Mouse (Mus musculus) heart, postnatal 10 days (tissue): ENCODE measurements at regions not wholly inside any gene's neighbourhood (a gene's known extent, or its start where the extent isn't known, plus 50 kb on each side); places are given as distances from the start of the nearest gene placed in this dataset.

Experiments used
- DNase-seq, 2 experiments: peaks; one replicate each; pipeline ENCODE4 v3.0.0; 2021
- intact Hi-C: fragments of 180-260 bp; cut with DNase I; formaldehyde crosslinking; loops from one replicate; pipeline ENCODE4 v1.15.1; 2025

GRCm38 (mm10) chr11:114283208-114283607 lies 216.4 kb upstream of the Sdk2 start:
- peak; percentile 59 to 77 for DNase-seq
- intact Hi-C loops, result loop anchor here (1.0 to 2.0 kb wide), 4 partner anchors 78 to 418 kb away; no protein-coding TSS in a partner anchor

GRCm38 (mm10) chr11:114282566-114282965 lies 215.7 kb upstream of the Sdk2 start:
- intact Hi-C loops, result loop anchor here (2.0 kb wide), 3 partner anchors 78 to 418 kb away; no protein-coding TSS in a partner anchor
- DNase-seq, result no peak

- intact Hi-C loops, result loop anchor here (2.0 kb wide), 3 partner anchors 77 to 417 kb away; no protein-coding TSS in a partner anchor
- DNase-seq, result no peak
These were observed 215.0 kb upstream of the Sdk2 start for GRCm38 (mm10) chr11:114281846-114282245.

- no peak for DNase-seq
- intact Hi-C loops, result no loop called here
These were observed 214.3 kb upstream of the Sdk2 start for GRCm38 (mm10) chr11:114281041-114281695.

DNA sequence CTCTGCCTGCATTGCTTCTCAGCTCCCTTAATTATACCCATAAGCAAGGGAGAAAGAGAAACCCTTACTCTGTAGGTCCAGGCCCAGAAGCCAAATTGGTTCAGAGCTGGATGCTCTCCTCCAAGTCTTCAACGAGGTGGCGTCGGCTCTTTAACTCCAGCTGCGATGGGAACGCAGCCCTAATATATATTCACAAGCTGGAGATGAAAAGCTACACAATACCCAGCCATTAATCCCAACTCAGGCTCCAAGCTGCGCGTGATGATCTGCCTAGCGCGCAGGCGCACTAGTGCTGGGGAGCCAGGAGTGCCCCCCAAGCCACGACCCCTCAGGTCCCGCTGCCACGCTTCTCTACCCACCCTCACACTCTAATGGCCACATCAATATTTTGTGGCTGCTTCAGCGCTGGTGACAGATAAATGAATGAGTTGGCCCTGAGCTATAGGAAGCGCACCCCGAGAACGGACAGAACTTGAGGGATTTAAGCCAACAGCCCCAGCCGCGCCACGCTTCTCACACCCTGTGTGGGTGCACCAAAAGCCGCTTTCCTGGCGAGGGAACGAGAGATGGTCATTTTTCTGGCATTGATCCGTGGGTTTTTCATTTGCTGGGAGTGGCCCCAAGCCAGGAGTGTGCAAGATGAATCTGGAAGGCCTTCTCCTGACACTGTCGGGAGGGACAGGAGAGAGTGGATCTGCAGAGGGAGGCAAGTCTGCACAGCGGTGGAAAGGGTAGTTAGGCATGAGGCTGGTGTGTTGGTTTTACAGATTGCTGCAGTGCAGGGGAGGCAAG lies 210.9 kb upstream of the Sdk2 start:
- intact Hi-C loops, result no loop called here
- no peak for DNase-seq

GRCm38 (mm10) chr11:114270358-114271072 lies 203.7 kb upstream of the Sdk2 start:
- intact Hi-C loops, result no loop called here
- DNase-seq, result no peak

DNA sequence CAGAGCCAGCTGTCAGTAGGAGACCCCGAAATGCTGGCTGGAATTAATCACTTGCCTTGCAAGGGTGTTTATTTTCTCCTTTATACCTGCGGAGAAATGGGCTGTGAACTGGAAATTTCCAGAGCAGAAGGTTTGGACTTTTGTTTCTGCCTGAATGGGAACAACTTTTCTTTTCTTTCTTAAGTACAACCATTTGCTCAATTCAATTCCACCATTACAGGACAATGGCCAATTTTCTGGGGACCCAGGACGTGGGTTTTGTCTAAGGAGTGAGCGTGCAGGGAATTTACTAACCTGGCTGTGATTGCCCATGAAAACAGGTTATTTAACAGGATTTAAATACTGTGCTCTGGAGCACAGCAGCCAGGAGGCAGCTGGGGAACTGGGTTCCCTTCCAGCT lies 195.1 kb upstream of the Sdk2 start:
- intact Hi-C loops, result no loop called here
- no peak for DNase-seq

GRCm38 (mm10) chr11:114258218-114258617 lies 191.4 kb upstream of the Sdk2 start:
- no peak for DNase-seq
- intact Hi-C loops, result no loop called here

GRCm38 (mm10) chr11:114257756-114258155 lies 190.9 kb upstream of the Sdk2 start:
- intact Hi-C loops, result no loop called here
- DNase-seq, result no peak

GRCm38 (mm10) chr11:114257061-114257460 lies 190.2 kb upstream of the Sdk2 start:
- DNase-seq, result no peak
- intact Hi-C loops, result no loop called here

DNA sequence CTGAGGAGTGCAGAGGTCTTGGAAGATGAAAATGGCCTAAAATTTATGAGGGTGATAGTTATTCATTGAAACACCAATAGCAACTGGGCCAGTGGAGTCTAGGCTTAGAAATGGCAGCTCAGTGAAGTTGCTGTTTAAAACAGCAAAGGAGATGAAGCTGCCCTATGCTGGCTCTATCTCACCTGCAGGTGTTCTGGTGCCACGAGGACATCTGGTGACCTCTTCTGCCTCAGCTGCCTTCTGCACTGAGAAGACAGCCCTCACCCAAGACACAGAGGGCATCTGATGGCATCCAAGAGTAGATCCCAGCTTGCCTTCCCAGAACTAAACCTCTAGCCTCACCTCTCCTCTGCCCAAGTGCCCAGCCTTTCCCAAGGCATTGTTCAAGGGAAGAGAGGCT lies 187.5 kb upstream of the Sdk2 start:
- DNase-seq, result no peak
- intact Hi-C loops, result no loop called here

GRCm38 (mm10) chr11:114251614-114252013 lies 184.8 kb upstream of the Sdk2 start:
- DNase-seq, result no peak
- intact Hi-C loops, result no loop called here

DNA sequence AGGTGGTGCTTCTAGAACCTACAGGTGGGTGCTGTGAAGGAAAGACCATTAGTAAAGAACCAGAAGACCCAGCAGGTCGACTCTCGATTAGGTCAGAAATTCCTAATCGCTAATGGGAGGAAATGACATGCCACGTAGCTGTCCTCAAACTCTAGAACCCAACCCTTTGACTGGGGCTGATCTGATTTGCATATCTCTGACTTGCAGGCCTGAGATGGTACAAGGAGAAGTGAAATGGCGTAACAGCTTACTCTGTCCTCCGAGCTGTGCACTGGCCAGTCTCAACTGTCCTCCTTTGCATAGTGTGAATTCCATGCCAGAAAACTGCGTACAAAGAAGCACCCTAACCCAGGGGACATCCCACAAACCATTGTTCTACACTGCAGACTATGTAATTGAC lies 182.4 kb upstream of the Sdk2 start:
- DNase-seq, result no peak

GRCm38 (mm10) chr11:114248261-114248898 lies 181.5 kb upstream of the Sdk2 start:
- intact Hi-C loops, result no loop called here
- no peak for DNase-seq

More for the DNA sequence above, 182.4 kb upstream of the Sdk2 start:
- intact Hi-C loops, result no loop called here

DNA sequence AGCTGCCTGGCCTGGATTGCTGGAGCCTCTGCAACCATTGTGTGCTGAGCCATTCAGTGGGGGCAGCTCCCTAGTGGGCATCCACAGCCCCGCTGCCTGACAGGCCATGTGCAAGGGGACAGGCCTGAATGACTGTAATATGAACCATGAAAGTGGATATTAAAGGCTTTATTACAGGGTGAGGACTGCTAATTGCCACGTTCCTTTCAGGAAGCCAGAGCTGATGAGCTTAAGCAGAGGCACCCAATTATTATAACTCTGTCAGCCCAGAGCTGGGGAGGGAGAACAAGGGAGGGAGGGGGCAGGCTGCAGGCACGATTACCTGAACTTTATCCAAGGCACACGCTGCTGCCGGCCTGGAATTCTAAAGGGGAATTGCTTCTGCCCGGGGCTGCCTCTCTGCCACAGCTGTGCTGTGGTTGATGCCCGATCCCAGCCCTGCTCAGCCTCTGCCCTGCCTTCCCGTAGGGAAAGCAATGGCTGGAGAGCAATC lies 172.5 kb upstream of the Sdk2 start:
- DNase-seq, result no peak
- intact Hi-C loops, result no loop called here

DNA sequence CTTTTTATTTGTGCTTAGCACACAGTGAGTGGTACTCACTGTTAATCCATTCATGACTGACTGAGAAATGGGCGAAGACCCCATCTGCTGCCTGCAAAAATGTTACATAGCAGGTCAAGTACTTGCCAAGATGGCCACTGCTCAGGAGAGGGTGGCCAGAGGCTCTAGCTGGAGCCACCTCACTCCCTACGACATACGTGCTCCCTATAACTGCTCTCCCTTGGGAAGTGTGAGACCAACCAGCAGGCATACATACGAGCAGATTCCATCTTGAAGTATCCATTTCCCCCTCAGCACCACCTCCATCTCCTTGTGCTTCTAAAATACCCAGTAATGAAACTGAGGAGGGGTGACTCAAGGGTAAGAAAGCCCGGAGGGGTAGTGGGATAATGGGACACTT lies 172.0 kb upstream of the Sdk2 start:
- no peak for DNase-seq
- intact Hi-C loops, result no loop called here

GRCm38 (mm10) chr11:114238316-114238715 lies 171.5 kb upstream of the Sdk2 start:
- intact Hi-C loops, result no loop called here
- no peak for DNase-seq

DNA sequence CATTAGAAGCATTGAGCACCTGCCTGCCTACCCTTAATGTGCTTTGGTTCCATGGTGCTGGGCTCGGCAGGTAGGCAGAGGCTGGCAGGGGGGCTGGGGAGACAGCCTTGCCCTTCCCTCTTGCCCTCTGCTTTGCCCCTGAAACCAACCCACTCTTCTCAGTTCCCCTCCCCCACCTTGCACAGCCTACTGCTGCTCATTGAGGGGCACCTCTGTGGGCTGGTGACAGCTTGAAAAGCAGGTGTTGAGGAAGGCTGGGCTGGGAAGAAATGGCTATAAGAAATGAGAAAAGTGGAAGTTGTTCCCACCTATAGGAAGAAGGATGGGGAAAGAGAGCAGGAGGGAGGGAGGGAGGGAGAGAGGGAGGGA lies 167.7 kb upstream of the Sdk2 start:
- intact Hi-C loops, result no loop called here
- no peak for DNase-seq

- no peak for DNase-seq
- intact Hi-C loops, result no loop called here
These were observed 167.0 kb upstream of the Sdk2 start for GRCm38 (mm10) chr11:114233636-114234541.

GRCm38 (mm10) chr11:114231841-114232240 lies 165.0 kb upstream of the Sdk2 start:
- intact Hi-C loops, result no loop called here
- DNase-seq, result peak; percentile 47 to 51
